Mouse (Mus musculus): ENCODE measurements around the gene Pik3ap1. TPM values are rescaled to one million over a fixed set of nuclear protein-coding genes. Genes with fewer than 3 reads are reported as not detected.

The Pik3ap1 gene
- polyA plus RNA-seq, 1 experiment, result 19.2 TPM

DNA sequence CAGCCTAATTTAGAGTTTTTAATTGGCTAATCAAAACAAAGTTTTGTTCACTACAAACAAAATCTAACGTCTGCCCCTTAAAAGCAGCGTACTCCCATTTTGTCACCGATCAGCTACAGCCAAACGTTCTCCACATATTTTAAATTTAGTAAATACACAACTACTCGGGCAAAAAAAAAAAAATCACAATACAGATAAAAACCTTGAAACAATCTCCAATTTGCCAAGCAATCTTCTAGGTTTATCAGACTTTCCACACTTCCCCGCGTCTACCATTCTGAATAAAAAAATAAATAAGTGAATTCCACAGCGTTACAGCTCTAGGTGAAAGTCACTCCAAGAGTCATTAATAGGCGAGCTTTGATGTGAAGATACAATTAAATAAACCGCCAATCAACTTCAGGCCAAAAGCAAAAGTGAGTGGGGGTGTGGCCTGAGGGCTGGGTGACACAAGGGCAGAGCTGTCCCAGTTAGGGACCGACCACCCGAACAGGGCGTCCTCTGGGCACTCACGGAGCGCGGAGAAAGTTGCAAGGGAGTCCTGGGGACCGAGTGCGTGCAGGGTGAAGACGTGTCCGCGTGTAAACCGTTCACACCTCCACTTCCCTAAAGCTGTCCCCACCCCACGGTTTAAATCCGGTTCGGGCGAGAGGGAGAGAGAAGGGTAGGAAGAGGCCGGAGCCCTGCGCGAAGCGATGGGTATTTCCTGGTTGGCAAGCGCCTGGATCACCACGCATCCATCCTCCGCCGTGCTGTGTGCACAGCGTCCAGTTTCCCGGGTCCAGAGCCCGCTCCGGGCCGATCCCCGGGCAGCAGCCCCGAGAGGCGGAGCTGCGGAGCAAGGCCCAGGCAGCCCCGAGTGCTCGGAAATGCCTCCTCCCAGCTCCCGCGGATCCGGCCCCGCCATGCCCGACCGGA lies 121.9 kb downstream of the Pik3ap1 start:
- peak overlapping the region; percentile 99 for H3K27ac ChIP-seq (ENCODE audit: control insufficient read depth, insufficient read depth, low read depth, low read length, poor library complexity)
- WGBS, result 3% methylated on average over 51 of the region's 51 CpGs

DNA sequence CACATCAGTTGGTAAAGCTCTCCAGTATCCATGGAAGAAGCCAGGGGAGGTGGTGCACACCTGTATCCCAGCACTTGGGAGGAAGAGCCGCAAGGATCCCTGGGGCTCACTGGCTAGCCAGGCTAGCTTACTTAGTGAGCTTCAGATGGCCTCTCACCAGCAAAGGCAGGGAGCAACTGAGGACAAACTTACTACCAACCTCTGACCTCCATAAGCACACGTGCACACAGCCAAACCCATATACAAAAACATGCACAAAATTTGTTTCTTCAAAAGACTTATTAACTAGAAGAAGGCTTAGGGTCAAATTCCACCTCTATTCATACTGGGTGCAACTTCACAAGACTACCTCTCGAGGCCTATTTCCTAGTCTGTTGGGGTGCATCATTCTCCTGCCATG lies 124.2 kb downstream of the Pik3ap1 start:
- no peak overlapping the region for H3K4me3 ChIP-seq (replicated peaks; ENCODE audit: control insufficient read depth, low read depth, low read length)
- no peak for TF ChIP-seq POLR2A (IDR thresholded peaks at IDR 0.05; ENCODE audit: borderline replicate concordance, control insufficient read depth, low read depth, low read length)
- no peak for TF ChIP-seq CTCF (IDR thresholded peaks at IDR 0.05; ENCODE audit: control insufficient read depth, insufficient read depth, low read length)
- WGBS, result 69% methylated on average over 3 of the region's 3 CpGs
- H3K4me1 ChIP-seq (ENCODE audit: control insufficient read depth, insufficient read depth, low read length), result peaks cover 2% of the 10 kb centered on the region
- no peak overlapping the region for H3K27ac ChIP-seq (ENCODE audit: control insufficient read depth, insufficient read depth, low read depth, low read length, poor library complexity)

More for the DNA sequence above, 121.9 kb downstream of the Pik3ap1 start:
- peak; percentile 57 for TF ChIP-seq POLR2A (IDR thresholded peaks at IDR 0.05; ENCODE audit: borderline replicate concordance, control insufficient read depth, low read depth, low read length)
- no peak for TF ChIP-seq CTCF (IDR thresholded peaks at IDR 0.05; ENCODE audit: control insufficient read depth, insufficient read depth, low read length)
- Histone ChIP-seq H3K4me1 (ENCODE audit: control insufficient read depth, insufficient read depth, low read length) (peaks cover 2% of the 10 kb centered on the region), H3K4me3 (replicated peaks; ENCODE audit: control insufficient read depth, low read depth, low read length) (peak overlapping the region; percentile 78)

DNA sequence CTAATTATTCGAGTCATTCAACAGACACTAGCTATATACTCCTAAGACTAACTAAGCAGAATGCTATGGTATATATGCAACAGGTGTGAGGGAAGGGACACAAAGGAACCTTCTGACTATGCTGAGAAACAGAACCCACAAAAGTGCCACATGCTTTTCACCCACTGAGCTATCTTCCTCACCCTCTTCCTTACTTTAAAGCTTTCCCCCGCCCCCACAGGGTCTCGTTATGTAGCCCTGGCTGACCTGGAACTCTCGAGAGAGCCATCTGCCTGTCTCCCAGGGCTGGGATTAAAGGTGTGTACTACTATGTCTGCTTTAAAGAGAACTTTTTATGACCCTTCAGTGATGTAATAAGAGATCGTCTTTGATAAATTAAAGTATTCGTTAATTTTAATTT lies 125.6 kb downstream of the Pik3ap1 start:
- 63% methylated on average over 6 of the region's 6 CpGs for WGBS
- no peak overlapping the region for H3K4me3 ChIP-seq (replicated peaks; ENCODE audit: control insufficient read depth, low read depth, low read length)
- H3K4me1 ChIP-seq (ENCODE audit: control insufficient read depth, insufficient read depth, low read length), result peaks cover 2% of the 10 kb centered on the region
- TF ChIP-seq CTCF (IDR thresholded peaks at IDR 0.05; ENCODE audit: control insufficient read depth, insufficient read depth, low read length), result no peak
- TF ChIP-seq POLR2A (IDR thresholded peaks at IDR 0.05; ENCODE audit: borderline replicate concordance, control insufficient read depth, low read depth, low read length), result no peak
- H3K27ac ChIP-seq (ENCODE audit: control insufficient read depth, insufficient read depth, low read depth, low read length, poor library complexity), result no peak overlapping the region

DNA sequence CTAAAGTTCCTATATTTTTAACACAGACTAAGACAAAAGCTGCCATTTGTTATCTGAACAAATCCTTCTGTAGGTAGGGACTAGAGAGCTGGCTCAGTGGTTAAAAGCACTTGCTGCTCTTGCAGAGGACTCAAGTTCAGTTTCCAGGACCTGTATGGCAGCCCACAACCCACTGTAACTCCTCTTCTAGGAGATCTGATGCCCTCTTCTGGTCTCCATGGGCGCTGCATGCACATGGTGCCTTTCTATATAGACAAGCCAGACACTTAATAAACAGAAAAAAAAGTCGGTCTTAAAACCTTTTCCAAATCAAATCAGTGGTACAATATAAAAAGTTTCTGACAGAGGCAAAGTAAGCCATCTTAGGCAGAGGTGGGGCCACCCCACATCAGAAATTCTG lies 126.2 kb downstream of the Pik3ap1 start:
- H3K27ac ChIP-seq (ENCODE audit: control insufficient read depth, insufficient read depth, low read depth, low read length, poor library complexity), result no peak overlapping the region
- peaks cover 2% of the 10 kb centered on the region for H3K4me1 ChIP-seq (ENCODE audit: control insufficient read depth, insufficient read depth, low read length)
- 30% methylated on average over 2 of the region's 2 CpGs for WGBS
- TF ChIP-seq POLR2A (IDR thresholded peaks at IDR 0.05; ENCODE audit: borderline replicate concordance, control insufficient read depth, low read depth, low read length) (no peak), CTCF (IDR thresholded peaks at IDR 0.05; ENCODE audit: control insufficient read depth, insufficient read depth, low read length) (peak; percentile 37; the same call in 1 of the 2 replicates)
- no peak overlapping the region for H3K4me3 ChIP-seq (replicated peaks; ENCODE audit: control insufficient read depth, low read depth, low read length)

DNA sequence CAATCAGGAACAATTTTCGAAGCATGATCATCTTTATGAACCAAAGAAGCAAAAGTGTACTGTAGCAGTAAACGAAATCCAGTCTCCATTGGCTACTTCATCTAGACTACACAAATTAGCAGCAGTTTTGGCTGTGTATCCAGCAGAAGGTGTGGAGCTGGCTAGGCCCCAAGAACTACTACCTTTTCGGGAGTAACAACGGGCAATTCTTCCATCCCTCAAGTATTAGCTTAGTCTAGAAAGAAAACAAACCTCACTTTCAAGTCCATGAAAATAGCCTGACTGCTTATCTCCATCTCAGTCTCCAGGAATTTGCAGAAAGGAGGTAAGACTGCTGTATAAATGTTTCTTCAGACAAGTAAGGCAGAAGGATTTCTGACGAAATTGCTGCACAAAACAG lies 130.3 kb downstream of the Pik3ap1 start:
- no peaks in the 10 kb centered on the region for H3K4me1 ChIP-seq (ENCODE audit: control insufficient read depth, insufficient read depth, low read length)
- no peak overlapping the region for H3K27ac ChIP-seq (ENCODE audit: control insufficient read depth, insufficient read depth, low read depth, low read length, poor library complexity)
- no peak overlapping the region for H3K4me3 ChIP-seq (replicated peaks; ENCODE audit: control insufficient read depth, low read depth, low read length)
- no peak for TF ChIP-seq POLR2A (IDR thresholded peaks at IDR 0.05; ENCODE audit: borderline replicate concordance, control insufficient read depth, low read depth, low read length)
- TF ChIP-seq CTCF (IDR thresholded peaks at IDR 0.05; ENCODE audit: control insufficient read depth, insufficient read depth, low read length), result no peak
- 77% methylated on average over 5 of the region's 5 CpGs for WGBS

DNA sequence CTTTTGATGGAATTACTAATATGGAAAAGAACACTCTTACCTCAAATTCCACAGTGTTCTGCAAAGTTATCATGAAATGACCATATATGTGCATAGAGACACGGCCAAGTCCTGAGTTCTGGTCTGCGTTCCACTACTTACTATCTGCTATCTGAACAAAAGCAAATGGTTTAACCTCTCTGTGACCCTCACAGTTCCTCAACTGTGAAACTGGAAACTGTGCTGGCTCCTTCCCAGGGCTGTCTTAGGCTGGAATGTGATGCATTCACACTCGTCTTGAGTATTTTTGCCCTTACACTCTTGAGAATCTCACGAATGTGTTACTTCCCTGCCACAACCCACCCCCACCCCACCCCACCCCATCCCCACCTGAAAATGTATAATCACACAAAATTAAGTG lies 135.9 kb downstream of the Pik3ap1 start:
- WGBS, result 75% methylated on average over 4 of the region's 4 CpGs
- H3K27ac ChIP-seq (ENCODE audit: control insufficient read depth, insufficient read depth, low read depth, low read length, poor library complexity), result no peak overlapping the region
- no peak overlapping the region for H3K4me3 ChIP-seq (replicated peaks; ENCODE audit: control insufficient read depth, low read depth, low read length)
- no peak for TF ChIP-seq CTCF (IDR thresholded peaks at IDR 0.05; ENCODE audit: control insufficient read depth, insufficient read depth, low read length)
- no peak for TF ChIP-seq POLR2A (IDR thresholded peaks at IDR 0.05; ENCODE audit: borderline replicate concordance, control insufficient read depth, low read depth, low read length)
- no peaks in the 10 kb centered on the region for H3K4me1 ChIP-seq (ENCODE audit: control insufficient read depth, insufficient read depth, low read length)

DNA sequence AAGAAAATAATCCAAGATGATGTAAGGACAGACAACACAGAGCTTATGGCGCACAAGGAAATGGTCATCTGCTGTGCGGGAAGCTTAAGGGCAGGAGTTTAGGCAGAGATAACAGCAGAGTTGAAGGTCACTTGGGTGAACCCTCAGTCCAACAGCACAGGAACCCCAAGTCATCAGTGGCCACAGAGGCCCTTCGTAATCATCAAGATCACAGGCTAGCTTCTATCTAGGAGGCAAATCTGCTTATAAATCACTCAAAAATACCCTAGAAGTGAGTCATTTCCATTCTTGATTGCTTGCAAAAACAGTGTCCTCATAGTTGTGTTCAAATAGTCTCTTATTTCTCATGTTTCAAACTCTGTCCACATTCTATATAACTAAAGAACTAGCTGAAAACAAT lies 136.6 kb downstream of the Pik3ap1 start:
- no peaks in the 10 kb centered on the region for H3K4me1 ChIP-seq (ENCODE audit: control insufficient read depth, insufficient read depth, low read length)
- TF ChIP-seq POLR2A (IDR thresholded peaks at IDR 0.05; ENCODE audit: borderline replicate concordance, control insufficient read depth, low read depth, low read length), result no peak
- no peak for TF ChIP-seq CTCF (IDR thresholded peaks at IDR 0.05; ENCODE audit: control insufficient read depth, insufficient read depth, low read length)
- H3K27ac ChIP-seq (ENCODE audit: control insufficient read depth, insufficient read depth, low read depth, low read length, poor library complexity), result no peak overlapping the region
- WGBS, result 85% methylated on average over 3 of the region's 3 CpGs
- no peak overlapping the region for H3K4me3 ChIP-seq (replicated peaks; ENCODE audit: control insufficient read depth, low read depth, low read length)

DNA sequence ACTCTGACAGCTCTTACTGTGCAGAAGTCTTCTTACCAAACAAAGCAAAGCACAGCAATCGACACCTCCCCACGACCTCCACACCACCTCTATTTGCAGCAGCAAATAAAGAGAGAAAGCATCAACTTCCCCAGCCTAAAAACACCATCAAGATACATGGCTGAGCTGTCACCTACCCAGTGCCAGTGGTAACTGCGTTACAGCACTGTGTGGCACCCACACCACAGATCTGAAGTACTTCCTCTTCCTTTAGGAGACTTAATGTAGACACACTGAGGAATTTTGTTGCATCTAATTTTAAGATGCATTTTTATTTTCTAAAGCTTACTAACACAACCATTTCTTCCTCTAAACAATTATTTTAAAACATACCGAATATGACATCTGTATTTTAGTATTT lies 138.6 kb downstream of the Pik3ap1 start:
- Histone ChIP-seq H3K27ac (ENCODE audit: control insufficient read depth, insufficient read depth, low read depth, low read length, poor library complexity) (no peak overlapping the region), H3K4me1 (ENCODE audit: control insufficient read depth, insufficient read depth, low read length) (no peaks in the 10 kb centered on the region), H3K4me3 (replicated peaks; ENCODE audit: control insufficient read depth, low read depth, low read length) (no peak overlapping the region)
- TF ChIP-seq CTCF (IDR thresholded peaks at IDR 0.05; ENCODE audit: control insufficient read depth, insufficient read depth, low read length) (no peak), POLR2A (IDR thresholded peaks at IDR 0.05; ENCODE audit: borderline replicate concordance, control insufficient read depth, low read depth, low read length) (no peak)
- WGBS, result 38% methylated on average over 4 of the region's 4 CpGs

All from bone marrow, adult 2 months (tissue).